Mouse (Mus musculus): ENCODE results near the gene Speer4b. TPM values are rescaled to one million over a fixed set of nuclear protein-coding genes. Genes with fewer than 3 reads are reported as not detected.

Speer4b gene
- not detected in 2 replicates for polyA plus RNA-seq (2012; rRNA removed)

DNA sequence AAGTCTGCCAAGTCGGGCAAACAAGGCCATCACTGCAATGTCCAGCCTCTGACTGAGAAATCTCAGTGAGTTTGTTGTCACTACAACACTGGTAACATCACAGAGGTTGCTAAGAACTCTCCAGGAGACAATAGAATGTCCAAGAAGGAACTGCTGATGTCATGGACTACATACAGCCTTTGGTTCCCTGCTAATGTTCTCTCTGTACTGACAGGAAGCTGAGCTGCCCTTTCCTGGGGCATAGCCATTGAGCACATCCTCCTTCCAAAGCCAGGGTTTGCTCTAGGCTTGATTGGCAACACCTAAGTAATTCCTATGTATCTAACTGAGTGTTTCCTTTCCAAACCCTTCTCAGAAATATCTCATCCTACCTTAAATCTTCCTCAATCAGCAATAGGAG lies at the start of gene Speer4b:
Speer4b (minus strand) TSS at position 101 of the 400 bp plus-strand sequence.

All from stomach, adult 2 months (tissue).